Mouse (Mus musculus) gastrocnemius, postnatal 10 days (tissue): ENCODE measurements around the gene Trex1. TPM values are rescaled to one million over a fixed set of nuclear protein-coding genes. Genes with fewer than 3 reads are reported as not detected.

Source experiments
- DNase-seq: peaks from one replicate; pipeline ENCODE4 v3.0.0; 2021; ENCODE audit warnings: mixed read lengths
- total RNA-seq, 2 experiments: library from RNA; stranded (reverse); gene quantifications; 2 replicates each; pipeline ENCODE4 v1.2.3; 2021

Gene Trex1
- total RNA-seq, 2 experiments from 2014 or later: 10.8 to 11.4 TPM

GRCm38 (mm10) chr9:109016973-109017604, 42.4 kb downstream of the Trex1 start:
- no peak for DNase-seq

GRCm38 (mm10) chr9:109015397-109015796, 44.1 kb downstream of the Trex1 start:
- no peak for DNase-seq

GRCm38 (mm10) chr9:109010316-109010690, 49.2 kb downstream of the Trex1 start:
- no peak for DNase-seq

GRCm38 (mm10) chr9:109009636-109010315, 49.8 kb downstream of the Trex1 start:
- DNase-seq: peak; percentile 71

GRCm38 (mm10) chr9:109008994-109009635, 50.4 kb downstream of the Trex1 start:
- no peak for DNase-seq

GRCm38 (mm10) chr9:109008081-109008480, 51.5 kb downstream of the Trex1 start:
- no peak for DNase-seq

Other genes starting within 250 kb of the Trex1 start
- under 1 TPM; 0.14 to 0.54 TPM for gene Celsr3, start 233.4 kb downstream of the Trex1 start, total RNA-seq
- gene Slc26a6, start 206.5 kb downstream of the Trex1 start, total RNA-seq: 10 to 100 TPM; 10.8 to 12.9 TPM
- not detected for gene Tmem89, start 145.1 kb downstream of the Trex1 start, total RNA-seq
- gene Uqcrc1, start 123.1 kb downstream of the Trex1 start, total RNA-seq: 100 to 1,000 TPM; 676 to 836 TPM
- 1 to 10 TPM; 5.4 to 6.9 TPM for gene Col7a1, start 106.1 kb downstream of the Trex1 start, total RNA-seq
- gene Ucn2, start 73.7 kb downstream of the Trex1 start, total RNA-seq: 1 to 10 TPM in 1 of 2 experiments, under 1 TPM in 1; 0.82 to 1.2 TPM
- 10 to 100 TPM; 26.9 TPM for gene Pfkfb4, start 68.0 kb downstream of the Trex1 start, total RNA-seq
- gene Shisa5, start 21.2 kb downstream of the Trex1 start, total RNA-seq: 10 to 100 TPM; 30.9 to 39.2 TPM
- gene Atrip, start 14.4 kb upstream of the Trex1 start, total RNA-seq: 10 to 100 TPM in 1 of 2 experiments, 1 to 10 TPM in 1; 7.6 to 11.6 TPM
- gene Ccdc51, start 22.8 kb upstream of the Trex1 start, total RNA-seq: 1 to 10 TPM; 7.1 to 7.6 TPM
- gene Tma7, start 22.9 kb upstream of the Trex1 start, total RNA-seq: 100 to 1,000 TPM; 213 to 219 TPM
- gene Plxnb1, start 35.7 kb upstream of the Trex1 start, total RNA-seq: 1 to 10 TPM; 3.5 to 6.2 TPM
- gene Fbxw21, start 102.3 kb upstream of the Trex1 start, total RNA-seq: not detected
- gene Fbxw13, start 136.2 kb upstream of the Trex1 start, total RNA-seq: not detected
- not detected for gene Fbxw20, start 175.0 kb upstream of the Trex1 start, total RNA-seq
- not detected for gene Fbxw14, start 227.9 kb upstream of the Trex1 start, total RNA-seq